Mouse (Mus musculus): ENCODE data around the gene Ncbp3. TPM values are rescaled to one million over a fixed set of nuclear protein-coding genes. Genes with fewer than 3 reads are reported as not detected.

Gene Ncbp3
- 3.4 and 4.6 TPM in 2 replicates for polyA plus RNA-seq (2015; fragmentation: Nextera tagmentation; extraction: Ambion mirVana)

GRCm38 (mm10) chr11:73047542-73047996 lies at the start of gene Ncbp3:
Gene Ncbp3 (plus strand): TSS chr11:73047783.
- Histone ChIP-seq H3K4me2 (replicated peaks; ENCODE audit: low read depth) (peak within 1 kb of the TSS; percentile 74), H3K9ac (ENCODE audit: low read depth, low read length) (peak within 1 kb of the TSS; percentile 85), H3K27ac (ENCODE audit: low read depth, low read length) (peak within 1 kb of the TSS; percentile 81), H3K27me3 (replicated peaks; ENCODE audit: control insufficient read depth, insufficient read depth, low read length) (no peaks in the 10 kb centered on the region), H3K4me3 (ENCODE audit: low read depth, low read length) (peak within 1 kb of the TSS; percentile 83), H3K4me1 (replicated peaks; ENCODE audit: control insufficient read depth, insufficient read depth, low read length) (no peaks in the 10 kb centered on the region), H3K9me3 (ENCODE audit: control insufficient read depth) (no peaks in the 10 kb centered on the region), H3K36me3 (ENCODE audit: control insufficient read depth, insufficient read depth) (peaks cover 16% of the 10 kb centered on the region; the same call in 1 of the 2 replicates)
- peak; percentile 96 for ATAC-seq
- TF ChIP-seq CTCF (IDR thresholded peaks at IDR 0.05; ENCODE audit: low read depth) = peak; percentile 86
- WGBS = under 1% methylated on average over 39 of the region's 39 CpGs

- Histone ChIP-seq H3K9ac (ENCODE audit: low read depth, low read length) (no peak within 1 kb of the TSS), H3K9me3 (ENCODE audit: control insufficient read depth) (no peaks in the 10 kb centered on the region), H3K27me3 (replicated peaks; ENCODE audit: control insufficient read depth, insufficient read depth, low read length) (no peaks in the 10 kb centered on the region), H3K4me1 (replicated peaks; ENCODE audit: control insufficient read depth, insufficient read depth, low read length) (no peaks in the 10 kb centered on the region), H3K4me3 (ENCODE audit: low read depth, low read length) (no peak within 1 kb of the TSS), H3K27ac (ENCODE audit: low read depth, low read length) (no peak within 1 kb of the TSS), H3K36me3 (ENCODE audit: control insufficient read depth, insufficient read depth) (no peaks in the 10 kb centered on the region), H3K4me2 (replicated peaks; ENCODE audit: low read depth) (no peak within 1 kb of the TSS)
- TF ChIP-seq CTCF (IDR thresholded peaks at IDR 0.05; ENCODE audit: low read depth) = no peak
- 47% methylated on average over 8 of the region's 8 CpGs for WGBS
- ATAC-seq = no peak
Measured at GRCm38 (mm10) chr11:72998771-72999170, 48.8 kb upstream of the Ncbp3 start, which contains the start of gene P2rx1. Gene P2rx1 (plus strand): TSS chr11:72999103.

- 8% methylated on average over 6 of the region's 6 CpGs for WGBS
- Histone ChIP-seq H3K4me2 (replicated peaks; ENCODE audit: low read depth) (no peak overlapping the region), H3K27me3 (replicated peaks; ENCODE audit: control insufficient read depth, insufficient read depth, low read length) (no peaks in the 10 kb centered on the region), H3K9me3 (ENCODE audit: control insufficient read depth) (no peaks in the 10 kb centered on the region), H3K4me1 (replicated peaks; ENCODE audit: control insufficient read depth, insufficient read depth, low read length) (no peaks in the 10 kb centered on the region), H3K27ac (ENCODE audit: low read depth, low read length) (no peak overlapping the region), H3K36me3 (ENCODE audit: control insufficient read depth, insufficient read depth) (no peaks in the 10 kb centered on the region), H3K9ac (ENCODE audit: low read depth, low read length) (no peak overlapping the region), H3K4me3 (ENCODE audit: low read depth, low read length) (no peak overlapping the region)
- ATAC-seq = peak; percentile 53; the same call in 1 of the 2 replicates
- TF ChIP-seq CTCF (IDR thresholded peaks at IDR 0.05; ENCODE audit: low read depth) = peak; percentile 98
Measured at GRCm38 (mm10) chr11:73001029-73001428, 46.6 kb upstream of the Ncbp3 start.

GRCm38 (mm10) chr11:73006377-73006776 lies 41.2 kb upstream of the Ncbp3 start:
- Histone ChIP-seq H3K36me3 (ENCODE audit: control insufficient read depth, insufficient read depth) (no peaks in the 10 kb centered on the region), H3K9me3 (ENCODE audit: control insufficient read depth) (no peaks in the 10 kb centered on the region), H3K27me3 (replicated peaks; ENCODE audit: control insufficient read depth, insufficient read depth, low read length) (no peaks in the 10 kb centered on the region), H3K4me1 (replicated peaks; ENCODE audit: control insufficient read depth, insufficient read depth, low read length) (no peaks in the 10 kb centered on the region), H3K9ac (ENCODE audit: low read depth, low read length) (no peak overlapping the region), H3K27ac (ENCODE audit: low read depth, low read length) (no peak overlapping the region), H3K4me3 (ENCODE audit: low read depth, low read length) (no peak overlapping the region), H3K4me2 (replicated peaks; ENCODE audit: low read depth) (no peak overlapping the region)
- peak; percentile 94 for TF ChIP-seq CTCF (IDR thresholded peaks at IDR 0.05; ENCODE audit: low read depth)
- ATAC-seq = no peak
- WGBS = 3% methylated on average over 2 of the region's 2 CpGs

- no peaks in the 10 kb centered on the region for H3K27me3 ChIP-seq (replicated peaks; ENCODE audit: control insufficient read depth, insufficient read depth, low read length)
- 61% methylated on average over 3 of the region's 3 CpGs for WGBS
- H3K9me3 ChIP-seq (ENCODE audit: control insufficient read depth) = no peaks in the 10 kb centered on the region
- H3K36me3 ChIP-seq (ENCODE audit: control insufficient read depth, insufficient read depth) = no peaks in the 10 kb centered on the region
- TF ChIP-seq CTCF (IDR thresholded peaks at IDR 0.05; ENCODE audit: low read depth) = no peak
- no peaks in the 10 kb centered on the region for H3K4me1 ChIP-seq (replicated peaks; ENCODE audit: control insufficient read depth, insufficient read depth, low read length)
- no peak overlapping the region for H3K4me2 ChIP-seq (replicated peaks; ENCODE audit: low read depth)
- no peak overlapping the region for H3K4me3 ChIP-seq (ENCODE audit: low read depth, low read length)
- no peak for ATAC-seq
- no peak overlapping the region for H3K27ac ChIP-seq (ENCODE audit: low read depth, low read length)
- H3K9ac ChIP-seq (ENCODE audit: low read depth, low read length) = no peak overlapping the region
Measured at GRCm38 (mm10) chr11:73007113-73007512, 40.5 kb upstream of the Ncbp3 start.

GRCm38 (mm10) chr11:73007698-73008481 lies 39.7 kb upstream of the Ncbp3 start:
- H3K4me1 ChIP-seq (replicated peaks; ENCODE audit: control insufficient read depth, insufficient read depth, low read length) = no peaks in the 10 kb centered on the region
- H3K4me3 ChIP-seq (ENCODE audit: low read depth, low read length) = no peak overlapping the region
- 56% methylated on average over 11 of the region's 11 CpGs for WGBS
- peak; percentile 93 for TF ChIP-seq CTCF (IDR thresholded peaks at IDR 0.05; ENCODE audit: low read depth)
- no peak overlapping the region for H3K9ac ChIP-seq (ENCODE audit: low read depth, low read length)
- H3K27ac ChIP-seq (ENCODE audit: low read depth, low read length) = no peak overlapping the region
- H3K4me2 ChIP-seq (replicated peaks; ENCODE audit: low read depth) = no peak overlapping the region
- H3K36me3 ChIP-seq (ENCODE audit: control insufficient read depth, insufficient read depth) = no peaks in the 10 kb centered on the region
- no peaks in the 10 kb centered on the region for H3K9me3 ChIP-seq (ENCODE audit: control insufficient read depth)
- H3K27me3 ChIP-seq (replicated peaks; ENCODE audit: control insufficient read depth, insufficient read depth, low read length) = no peaks in the 10 kb centered on the region
- no peak for ATAC-seq

Measured in intestine, postnatal 0 days (tissue).